Mouse (Mus musculus) megakaryocyte-erythroid progenitor cell, adult 5-6 weeks (primary cell): ENCODE results near the gene Nfyc. TPM values are rescaled to one million over a fixed set of nuclear protein-coding genes. Genes with fewer than 3 reads are reported as not detected.

Experiments used
- ATAC-seq: replicated peaks from 2 replicates; pipeline ENCODE4 v1.8.0; 2016; ENCODE audit warnings: mild to moderate bottlenecking, inconsistent platforms; ENCODE audit not compliant: severe bottlenecking, poor library complexity, low FRiP score, low TSS enrichment
- total RNA-seq, 2 experiments: library from RNA; stranded (forward) in 1 of 2; stranded (reverse) in 1 of 2; fragments of 200-1000, 215-1000 nt in 1 of 2; fragments of >200 nt in 1 of 2; fragmentation: Nextera tagmentation in 1 of 2; gene quantifications; 2 replicates each; pipeline ENCODE4 v1.2.3; 2014 to 2017

Nfyc gene
- total RNA-seq, 2 experiments from 2014 or later, result 69.9 to 74.5 TPM

- no peak for ATAC-seq
Observed at GRCm38 (mm10) chr4:120725516-120726090, 105.8 kb downstream of the Nfyc start.

- ATAC-seq, result no peak
Observed at GRCm38 (mm10) chr4:120721574-120721973, 109.8 kb downstream of the Nfyc start.

GRCm38 (mm10) chr4:120719152-120719551 is 112.2 kb downstream of the Nfyc start:
- ATAC-seq, result no peak

DNA sequence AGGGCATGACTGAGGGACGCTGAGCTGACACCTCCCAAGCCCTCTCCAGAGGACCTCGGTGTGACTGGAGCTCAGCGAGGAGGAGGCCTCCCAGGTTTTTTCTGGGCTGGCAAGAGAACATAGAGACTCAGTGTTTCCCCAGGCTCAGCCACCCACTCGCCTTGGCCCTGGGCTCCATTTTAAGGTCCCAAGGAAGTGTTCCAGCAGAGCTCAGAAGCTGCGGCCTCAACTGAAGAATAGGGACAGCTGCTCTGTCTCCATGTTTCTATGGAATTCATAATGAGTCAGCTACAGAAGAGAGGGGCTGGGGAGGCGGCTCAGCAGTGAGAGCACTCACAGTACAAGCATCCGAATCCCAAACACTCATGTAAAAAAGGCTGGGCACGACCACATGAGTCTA is 113.8 kb downstream of the Nfyc start:
- ATAC-seq, result no peak

DNA sequence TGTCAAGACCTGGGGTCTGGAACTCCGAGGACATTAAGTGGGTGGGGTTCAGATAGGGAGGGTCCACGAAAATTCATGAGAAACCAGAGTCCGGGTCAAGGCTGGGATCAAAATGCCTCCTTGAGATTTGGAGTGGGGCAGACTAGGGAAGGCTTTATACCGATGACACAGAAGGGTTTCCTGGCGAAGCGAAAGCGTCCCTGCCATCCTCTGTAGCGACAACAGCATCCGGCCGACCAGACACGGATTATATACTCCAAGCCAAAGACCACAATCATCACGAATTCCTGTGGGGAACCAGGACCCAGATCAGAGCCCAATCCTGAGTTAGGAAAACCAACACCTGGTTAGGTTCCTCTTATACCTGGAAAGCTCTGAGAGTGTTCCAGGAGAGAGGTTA is 114.6 kb downstream of the Nfyc start:
- ATAC-seq, result no peak

GRCm38 (mm10) chr4:120716141-120716571 is 115.2 kb downstream of the Nfyc start:
- ATAC-seq, result peak; percentile 77

DNA sequence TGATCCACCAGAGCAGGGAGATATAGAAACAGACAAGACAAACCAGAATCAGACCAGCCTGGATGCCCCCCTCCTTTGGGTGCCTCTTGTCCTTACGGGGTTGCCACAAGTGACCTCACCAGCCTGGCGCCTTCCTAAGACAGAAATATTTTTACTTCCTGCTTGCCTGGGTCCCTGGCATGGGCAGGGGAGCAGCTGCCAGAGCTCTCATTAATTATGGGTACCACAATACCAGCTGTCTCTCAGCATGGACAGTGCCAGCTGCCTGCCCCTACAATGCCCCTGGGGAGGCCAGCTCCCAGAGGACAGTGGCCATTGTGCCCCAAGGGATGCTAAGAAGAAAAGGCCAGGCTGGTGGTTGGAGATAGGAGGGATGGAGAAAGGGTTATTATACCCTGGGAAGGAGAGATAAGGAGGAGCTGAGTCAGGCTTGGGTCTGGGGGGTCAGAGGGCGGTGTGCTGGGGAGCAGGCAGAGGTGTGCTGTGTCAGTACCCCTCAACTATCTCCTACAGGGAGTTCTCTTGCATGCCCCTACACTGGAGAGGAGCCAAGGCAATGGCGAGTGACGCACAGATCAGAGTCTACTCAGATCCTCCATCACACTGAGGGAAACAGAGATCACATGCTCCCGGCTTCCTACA is 117.4 kb downstream of the Nfyc start:
- ATAC-seq, result no peak

GRCm38 (mm10) chr4:120713021-120713420 is 118.4 kb downstream of the Nfyc start:
- ATAC-seq, result no peak

DNA sequence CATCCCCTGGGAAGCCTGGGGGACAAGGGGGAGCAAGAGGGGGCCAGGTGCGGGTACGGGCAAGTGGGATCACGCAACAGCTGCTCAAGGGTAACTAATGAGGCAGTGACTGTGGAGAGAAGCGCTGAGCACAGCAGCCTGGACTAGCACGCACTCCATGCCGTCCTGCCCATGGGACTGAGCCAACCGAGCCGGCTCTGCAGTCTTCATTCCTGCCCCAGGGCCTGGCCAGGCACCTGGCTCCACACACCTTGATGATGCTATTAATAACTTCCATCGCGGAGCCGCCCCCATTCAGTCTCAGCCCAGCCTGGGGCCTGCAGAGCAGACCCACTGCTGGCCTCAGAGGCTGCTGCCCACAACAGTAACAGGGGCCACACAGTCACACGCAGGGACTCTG is 119.1 kb downstream of the Nfyc start:
- ATAC-seq, result no peak

Other genes starting within 250 kb of the Nfyc start
- gene Gm8439, start 242.8 kb downstream of the Nfyc start, total RNA-seq (2014; fragmentation: Nextera tagmentation), result not detected in 2 replicates
- gene Gm8439, start 242.8 kb downstream of the Nfyc start, total RNA-seq (2017), result not detected in 2 replicates
- gene Cited4, start 165.0 kb downstream of the Nfyc start, total RNA-seq (2014; fragmentation: Nextera tagmentation), result 36.4 and 47.4 TPM in 2 replicates
- gene Cited4, start 165.0 kb downstream of the Nfyc start, total RNA-seq (2017), result 7.4 and 30.9 TPM in 2 replicates
- not detected in 2 replicates for gene Kcnq4, start 83.0 kb downstream of the Nfyc start, total RNA-seq (2014; fragmentation: Nextera tagmentation)
- not detected in 2 replicates for gene Kcnq4, start 83.0 kb downstream of the Nfyc start, total RNA-seq (2017)
- gene Rims3, start 23.2 kb upstream of the Nfyc start, total RNA-seq (2014; fragmentation: Nextera tagmentation), result not detected in 2 replicates
- not detected in 2 replicates for gene Rims3, start 23.2 kb upstream of the Nfyc start, total RNA-seq (2017)
- gene Exo5, start 93.4 kb upstream of the Nfyc start, total RNA-seq (2014; fragmentation: Nextera tagmentation), result 6.9 and 13.5 TPM in 2 replicates
- gene Exo5, start 93.4 kb upstream of the Nfyc start, total RNA-seq (2017), result 13.2 and 29.9 TPM in 2 replicates
- 3.1 and 9.1 TPM in 2 replicates for gene Zfp69, start 120.1 kb upstream of the Nfyc start, total RNA-seq (2014; fragmentation: Nextera tagmentation)
- gene Zfp69, start 120.1 kb upstream of the Nfyc start, total RNA-seq (2017), result 2.3 and 7.8 TPM in 2 replicates
- 157 and 168 TPM in 2 replicates for gene Smap2, start 185.7 kb upstream of the Nfyc start, total RNA-seq (2014; fragmentation: Nextera tagmentation)
- 84.1 and 87.3 TPM in 2 replicates for gene Smap2, start 185.7 kb upstream of the Nfyc start, total RNA-seq (2017)
- gene Col9a2, start 207.8 kb upstream of the Nfyc start, total RNA-seq (2014; fragmentation: Nextera tagmentation), result not detected in 2 replicates
- gene Col9a2, start 207.8 kb upstream of the Nfyc start, total RNA-seq (2017), result not detected in 2 replicates